Mouse (Mus musculus): Measurements from ENCODE around the gene Gm20662.

Gene Gm20662

GRCm38 (mm10) chr9:108051184-108051930, 55.2 kb downstream of the Gm20662 start:
- in situ Hi-C loops (cut with MboI, MseI): no loop called here

- in situ Hi-C loops (cut with MboI, MseI): no loop called here
Measured at GRCm38 (mm10) chr9:108051931-108052220, 55.7 kb downstream of the Gm20662 start.

GRCm38 (mm10) chr9:108052411-108052810, 56.3 kb downstream of the Gm20662 start:
- in situ Hi-C loops (cut with MboI, MseI): no loop called here

GRCm38 (mm10) chr9:108052885-108053664, 56.9 kb downstream of the Gm20662 start, which contains the start of gene Amigo3:
Gene Amigo3, plus strand, starts transcription at chr9:108053159.
- in situ Hi-C loops (cut with MboI, MseI): no loop called here

- in situ Hi-C loops (cut with MboI, MseI): no loop called here
Measured at GRCm38 (mm10) chr9:108053665-108054225, 57.6 kb downstream of the Gm20662 start.

GRCm38 (mm10) chr9:108054331-108055040, 58.3 kb downstream of the Gm20662 start:
- in situ Hi-C loops (cut with MboI, MseI): no loop called here

GRCm38 (mm10) chr9:108055061-108055460, 58.9 kb downstream of the Gm20662 start:
- in situ Hi-C loops (cut with MboI, MseI): no loop called here

GRCm38 (mm10) chr9:108055661-108056237, 59.6 kb downstream of the Gm20662 start:
- in situ Hi-C loops (cut with MboI, MseI): no loop called here

GRCm38 (mm10) chr9:108056361-108057261, 60.5 kb downstream of the Gm20662 start:
- in situ Hi-C loops (cut with MboI, MseI): no loop called here

- in situ Hi-C loops (cut with MboI, MseI): no loop called here
Measured at GRCm38 (mm10) chr9:108057262-108057562, 61.1 kb downstream of the Gm20662 start.

GRCm38 (mm10) chr9:108058291-108058690, 62.1 kb downstream of the Gm20662 start:
- in situ Hi-C loops (cut with MboI, MseI): no loop called here

- in situ Hi-C loops (cut with MboI, MseI): loop anchor here in 1 of 2 experiments (10.0 kb wide), 1 partner anchor 97 kb away; no protein-coding TSS in a partner anchor
Measured at GRCm38 (mm10) chr9:108062142-108062541, 66.0 kb downstream of the Gm20662 start.

- in situ Hi-C loops (cut with MboI, MseI): loop anchor here in 1 of 2 experiments (10.0 kb wide), 1 partner anchor 99 kb away; no protein-coding TSS in a partner anchor
Measured at GRCm38 (mm10) chr9:108063361-108063760, 67.2 kb downstream of the Gm20662 start.

GRCm38 (mm10) chr9:108065491-108066011, 69.4 kb downstream of the Gm20662 start:
- in situ Hi-C loops (cut with MboI, MseI): loop anchor here (5.0 to 10.0 kb wide), 4 partner anchors 101 to 163 kb away; no protein-coding TSS in a partner anchor

GRCm38 (mm10) chr9:108067199-108067598, 71.0 kb downstream of the Gm20662 start:
- in situ Hi-C loops (cut with MboI, MseI): loop anchor here (5.0 to 10.0 kb wide), 4 partner anchors 102 to 165 kb away; no protein-coding TSS in a partner anchor

GRCm38 (mm10) chr9:108067900-108068299, 71.8 kb downstream of the Gm20662 start:
- in situ Hi-C loops (cut with MboI, MseI): loop anchor here (5.0 to 10.0 kb wide), 4 partner anchors 103 to 166 kb away; no protein-coding TSS in a partner anchor

- in situ Hi-C loops (cut with MboI, MseI): loop anchor here (5.0 to 10.0 kb wide), 4 partner anchors 104 to 167 kb away; no protein-coding TSS in a partner anchor
Measured at GRCm38 (mm10) chr9:108069007-108069406, 72.9 kb downstream of the Gm20662 start.

GRCm38 (mm10) chr9:108069529-108069928, 73.4 kb downstream of the Gm20662 start:
- in situ Hi-C loops (cut with MboI, MseI): loop anchor here (5.0 to 10.0 kb wide), 4 partner anchors 105 to 167 kb away; no protein-coding TSS in a partner anchor

GRCm38 (mm10) chr9:108071801-108072200, 75.7 kb downstream of the Gm20662 start:
- in situ Hi-C loops (cut with MboI, MseI): no loop called here

GRCm38 (mm10) chr9:108072481-108072924, 76.4 kb downstream of the Gm20662 start:
- in situ Hi-C loops (cut with MboI, MseI): no loop called here
